Mouse (Mus musculus) heart, embryonic 11.5 days (tissue): Measurements from ENCODE around the gene Coil. TPM values are rescaled to one million over a fixed set of nuclear protein-coding genes. Genes with fewer than 3 reads are reported as not detected.

Source experiments
- ATAC-seq: fragments of 200-750 bp; cut with Nextera tagmentation; replicated peaks from 2 replicates; pipeline ENCODE4 v1.8.0; 2017; ENCODE audit warnings: moderate library complexity; ENCODE audit not compliant: insufficient number of reproducible peaks, low FRiP score, low TSS enrichment
- H3K27ac ChIP-seq: fragments of 300-500 bp; sonication (generic); 2 replicates; pipeline ENCODE4 v1.5.1; 2014; ENCODE audit warnings: mild to moderate bottlenecking, low read depth, low read length
- H3K27me3 ChIP-seq: fragments of 300-500 bp; sonication (generic); 2 replicates; pipeline ENCODE4 v1.6.1; 2014; ENCODE audit warnings: mild to moderate bottlenecking, low read length, mixed read lengths; ENCODE audit not compliant: control insufficient read depth, insufficient read depth
- H3K36me3 ChIP-seq: fragments of 300-500 bp; sonication (generic); 2 replicates; pipeline ENCODE4 v1.6.1; 2014; ENCODE audit warnings: mild to moderate bottlenecking, low read length, moderate library complexity, mixed read lengths; ENCODE audit not compliant: control insufficient read depth, insufficient read depth
- H3K4me1 ChIP-seq: fragments of 300-500 bp; sonication (generic); 2 replicates; pipeline ENCODE4 v1.6.1; 2014; ENCODE audit warnings: low read length; ENCODE audit not compliant: control insufficient read depth, insufficient read depth
- H3K4me2 ChIP-seq: fragments of 300-500 bp; sonication (generic); 2 replicates; pipeline ENCODE4 v1.6.1; 2014; ENCODE audit warnings: mild to moderate bottlenecking, moderate library complexity
- H3K4me3 ChIP-seq: fragments of 300-500 bp; sonication (generic); 2 replicates; pipeline ENCODE4 v1.5.1; 2014; ENCODE audit warnings: low read depth, low read length
- H3K9ac ChIP-seq: fragments of 300-500 bp; sonication (generic); 2 replicates; pipeline ENCODE4 v1.6.1; 2014; ENCODE audit warnings: mild to moderate bottlenecking, low read depth, low read length, moderate library complexity
- H3K9me3 ChIP-seq: fragments of 300-500 bp; sonication (generic); replicated peaks from 2 replicates; pipeline ENCODE4 v1.6.1; 2016; ENCODE audit warnings: low read length; ENCODE audit not compliant: control insufficient read depth
- WGBS: fragments of 180-500 bp; shearing (Covaris S2); extraction: QIAGEN DNeasy Blood & Tissue Kit; methylation state at CpG from one replicate; pipeline ENCODE4 v1.1.7; 2014; ENCODE audit not compliant: insufficient replicate concordance; 5-methylcytosine and 5-hydroxymethylcytosine counted together
- polyA plus RNA-seq: library from polyadenylated mRNA; unstranded; fragments of >200 nt; fragmentation: Nextera tagmentation; extraction: Ambion mirVana; gene quantifications from 2 replicates; pipeline ENCODE4 v1.2.1, GENCODE M21; 2014

Coil gene
- polyA plus RNA-seq, 1 experiment from 2014 or later: 9.0 TPM

DNA sequence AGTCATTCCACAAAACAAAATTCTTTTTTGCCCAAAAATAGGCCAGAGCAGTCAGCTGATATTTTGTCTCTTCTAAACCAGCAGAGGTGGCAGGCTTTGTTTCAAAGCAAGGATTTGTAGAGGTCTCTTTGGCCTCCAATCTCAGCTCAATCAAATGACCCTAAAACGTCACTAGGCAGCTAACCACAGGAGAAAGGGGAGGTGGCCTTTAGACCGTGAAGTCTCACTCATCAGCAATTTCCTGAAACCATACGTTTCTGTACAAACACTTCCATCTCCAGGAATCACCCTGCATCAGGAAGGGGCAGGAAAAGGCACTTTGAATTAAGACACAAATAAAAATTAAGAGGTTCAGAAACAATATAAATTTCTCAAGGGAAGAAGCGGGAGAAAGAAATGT is 15.2 kb upstream of the Coil start:
- Histone ChIP-seq H3K9ac (peak overlapping the region; percentile 52; the same call in 1 of the 2 replicates), H3K4me3 (peak overlapping the region; percentile 50), H3K27ac (no peak overlapping the region), H3K4me1 (no peaks in the 10 kb centered on the region), H3K9me3 (no peaks in the 10 kb centered on the region), H3K4me2 (peak overlapping the region; percentile 63), H3K36me3 (no peaks in the 10 kb centered on the region), H3K27me3 (no peaks in the 10 kb centered on the region)
- WGBS: 0% methylated on average over 4 of the region's 4 CpGs
- ATAC-seq: no peak

DNA sequence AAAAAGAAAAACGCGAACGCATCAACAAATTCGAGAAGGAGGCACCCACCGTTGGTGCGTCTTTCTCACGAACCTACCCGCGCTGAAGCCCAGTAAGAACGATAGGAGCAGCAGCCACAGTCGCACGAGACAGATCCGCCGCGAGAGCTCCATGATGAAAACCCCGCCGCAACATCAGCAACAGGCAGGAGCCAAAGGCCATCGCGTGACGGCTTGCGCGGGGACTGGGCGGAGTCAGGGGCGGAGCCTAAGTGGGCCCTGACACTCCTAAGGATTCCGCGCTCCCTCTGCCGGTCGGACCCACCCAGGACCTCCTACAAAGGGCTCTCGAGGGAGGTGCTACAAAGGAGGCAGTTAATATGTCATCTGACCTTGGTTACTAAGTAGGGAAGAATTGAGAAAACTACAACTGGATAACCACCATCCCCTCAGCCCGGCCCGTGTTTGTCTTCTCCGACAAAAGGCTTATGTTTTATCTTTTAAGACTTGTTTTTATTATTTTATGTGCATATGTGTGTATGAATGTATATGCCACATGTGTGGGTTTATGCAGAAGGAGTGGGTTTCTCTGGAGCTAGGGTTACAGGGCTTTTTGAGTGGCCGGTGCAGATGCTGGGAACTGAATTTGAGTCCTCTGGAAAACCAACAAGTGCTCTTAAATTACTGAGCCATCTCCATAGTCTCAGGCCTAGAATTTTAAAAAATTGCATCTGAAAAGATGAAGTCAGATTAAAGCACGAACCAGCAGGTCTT is 14.7 kb upstream of the Coil start, which contains the start of gene Scpep1:
Gene Scpep1, minus strand, starts transcription at position 249 of the 753 bp plus-strand sequence.
- Histone ChIP-seq H3K4me3 (peak within 1 kb of the TSS; percentile 50), H3K9me3 (no peaks in the 10 kb centered on the region), H3K9ac (peak within 1 kb of the TSS; percentile 52; the same call in 1 of the 2 replicates), H3K36me3 (no peaks in the 10 kb centered on the region), H3K4me2 (peak within 1 kb of the TSS; percentile 63), H3K4me1 (no peaks in the 10 kb centered on the region), H3K27ac (no peak within 1 kb of the TSS), H3K27me3 (no peaks in the 10 kb centered on the region)
- whole genome bisulfite sequencing: 5% methylated on average over 34 of the region's 34 CpGs
- ATAC-seq: peak; percentile 93

DNA sequence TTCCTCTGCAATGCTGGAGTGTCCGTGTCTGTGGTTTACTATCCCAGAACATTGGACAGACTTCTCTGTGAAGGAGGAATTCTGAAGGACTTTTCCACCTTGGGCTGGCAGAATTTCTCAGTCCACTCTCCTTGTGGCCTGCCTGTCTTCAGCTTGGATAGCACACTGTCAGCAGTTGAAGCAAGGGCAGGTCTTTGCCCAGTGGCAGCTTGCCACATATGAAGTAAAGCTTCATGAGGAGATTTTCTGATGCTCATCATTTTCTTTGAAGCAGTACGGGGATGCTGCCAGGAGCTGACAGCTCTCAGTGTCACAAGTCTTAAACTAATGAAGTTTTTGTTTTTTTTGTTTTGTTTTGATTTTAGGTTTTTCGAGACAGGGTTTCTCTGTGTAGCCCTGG is 11.2 kb upstream of the Coil start:
- no peaks in the 10 kb centered on the region for H3K9me3 ChIP-seq
- no peaks in the 10 kb centered on the region for H3K4me1 ChIP-seq
- no peak overlapping the region for H3K27ac ChIP-seq
- ATAC-seq: no peak
- whole genome bisulfite sequencing: 70% methylated on average over 3 of the region's 3 CpGs
- H3K4me2 ChIP-seq: no peak overlapping the region
- H3K27me3 ChIP-seq: no peaks in the 10 kb centered on the region
- H3K4me3 ChIP-seq: no peak overlapping the region
- no peak overlapping the region for H3K9ac ChIP-seq
- no peaks in the 10 kb centered on the region for H3K36me3 ChIP-seq

DNA sequence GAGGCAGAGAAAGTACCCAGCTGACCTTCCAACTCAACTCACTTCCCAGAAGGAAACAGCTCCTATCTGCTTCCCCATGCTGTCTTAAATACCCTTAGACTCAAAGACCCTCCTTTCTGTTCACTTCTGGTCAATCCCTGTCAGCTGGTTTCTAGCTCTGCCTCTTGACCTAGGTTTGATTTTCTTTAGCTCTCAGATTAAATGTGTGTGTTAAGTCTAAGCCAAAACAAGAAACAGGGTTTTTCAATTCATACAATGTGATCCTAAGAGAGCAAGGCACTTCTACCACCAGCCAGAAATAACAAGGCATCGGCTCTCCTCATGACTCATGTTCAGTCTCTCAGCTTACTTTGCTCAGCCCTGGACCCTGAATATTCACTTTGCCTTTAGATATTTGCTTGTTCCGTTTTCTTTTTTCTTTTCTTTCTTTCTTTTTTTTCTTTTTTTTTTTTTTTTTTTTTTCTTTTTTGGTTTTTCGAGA is 3.1 kb upstream of the Coil start, which contains the start of gene Elobl:
Gene Elobl, minus strand, starts transcription at position 51 of the 481 bp plus-strand sequence.
- 87% methylated on average over 2 of the region's 3 CpGs for WGBS
- no peaks in the 10 kb centered on the region for H3K36me3 ChIP-seq
- no peak within 1 kb of the TSS for H3K27ac ChIP-seq
- H3K4me3 ChIP-seq: no peak within 1 kb of the TSS
- no peak within 1 kb of the TSS for H3K9ac ChIP-seq
- no peaks in the 10 kb centered on the region for H3K9me3 ChIP-seq
- no peaks in the 10 kb centered on the region for H3K4me1 ChIP-seq
- H3K4me2 ChIP-seq: no peak within 1 kb of the TSS
- ATAC-seq: no peak
- no peaks in the 10 kb centered on the region for H3K27me3 ChIP-seq

DNA sequence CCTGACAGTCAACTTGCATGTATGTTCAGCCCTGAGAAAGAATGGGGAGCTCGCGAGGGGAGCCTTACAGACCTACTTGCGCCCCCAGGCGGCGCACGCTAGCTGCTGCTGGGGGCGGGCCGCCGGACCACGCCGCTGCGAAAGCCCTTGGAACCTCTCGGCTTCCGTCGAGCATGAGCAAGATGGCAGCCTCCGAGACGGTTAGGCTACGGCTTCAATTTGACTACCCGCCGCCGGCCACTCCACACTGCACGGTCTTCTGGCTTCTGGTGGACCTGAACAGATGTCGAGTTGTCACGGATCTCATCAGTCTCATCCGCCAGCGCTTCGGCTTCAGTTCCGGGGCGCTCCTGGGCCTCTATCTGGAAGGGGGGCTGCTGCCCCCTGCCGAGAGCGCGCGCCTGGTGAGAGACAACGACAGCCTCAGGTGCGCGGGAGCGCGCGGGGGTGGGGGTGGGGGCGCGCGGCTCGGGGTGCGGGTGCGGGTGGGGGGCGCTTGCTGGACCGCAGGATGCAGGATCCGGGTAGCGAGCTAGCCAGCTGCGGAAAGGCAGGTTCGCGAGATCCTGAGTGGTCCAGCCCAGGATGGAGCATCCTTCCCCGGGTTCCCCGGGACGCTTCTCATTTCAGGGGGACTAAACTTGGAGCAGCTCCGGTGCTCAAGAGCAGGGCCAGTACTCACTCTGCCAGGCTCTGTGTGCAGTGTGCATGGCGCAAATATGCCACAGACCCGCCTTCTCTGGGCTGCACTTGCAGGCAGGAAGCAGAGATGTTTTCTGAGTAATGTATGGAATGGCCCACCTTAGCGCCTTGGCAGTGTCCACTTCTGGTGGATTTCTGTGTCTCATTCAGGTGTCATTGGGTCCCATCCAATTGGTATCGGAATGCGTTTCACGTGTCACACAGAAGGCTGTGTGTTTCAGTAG is 4.0 kb downstream of the Coil start:
- no peaks in the 10 kb centered on the region for H3K9me3 ChIP-seq
- peak overlapping the region; percentile 62 for H3K27ac ChIP-seq
- no peaks in the 10 kb centered on the region for H3K27me3 ChIP-seq
- H3K36me3 ChIP-seq: no peaks in the 10 kb centered on the region
- H3K4me3 ChIP-seq: peak overlapping the region; percentile 75
- 1% methylated on average over 62 of the region's 62 CpGs for WGBS
- H3K4me1 ChIP-seq: peaks cover 5% of the 10 kb centered on the region; the same call in 1 of the 2 replicates
- ATAC-seq: peak; percentile 44; the same call in 1 of the 2 replicates
- H3K4me2 ChIP-seq: peak overlapping the region; percentile 81
- H3K9ac ChIP-seq: peak overlapping the region; percentile 84

DNA sequence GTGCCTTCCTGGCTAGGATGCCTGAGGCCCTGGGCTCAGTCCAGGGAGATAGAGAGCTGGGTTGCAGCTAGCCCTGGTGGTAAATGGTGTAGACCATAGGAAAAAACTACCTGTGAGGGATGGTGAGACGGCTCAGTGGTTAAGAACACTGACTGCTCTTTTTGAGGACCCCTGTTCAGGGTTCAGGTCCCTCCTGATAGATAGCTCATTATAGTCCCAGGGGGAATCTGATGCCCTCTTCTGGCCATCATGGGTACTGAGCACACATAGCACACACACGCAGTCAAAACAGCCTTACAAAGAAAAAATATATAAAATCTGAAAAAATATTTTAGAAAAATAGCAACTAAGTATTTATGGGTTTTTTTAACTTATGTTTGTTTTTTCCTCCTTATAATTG is 6.3 kb downstream of the Coil start:
- no peak for ATAC-seq
- Histone ChIP-seq H3K4me2 (no peak overlapping the region), H3K36me3 (no peaks in the 10 kb centered on the region), H3K27ac (no peak overlapping the region), H3K27me3 (no peaks in the 10 kb centered on the region), H3K9ac (no peak overlapping the region), H3K4me1 (peaks cover 5% of the 10 kb centered on the region; the same call in 1 of the 2 replicates), H3K4me3 (no peak overlapping the region), H3K9me3 (no peaks in the 10 kb centered on the region)
- 84% methylated on average over 2 of the region's 2 CpGs for WGBS

DNA sequence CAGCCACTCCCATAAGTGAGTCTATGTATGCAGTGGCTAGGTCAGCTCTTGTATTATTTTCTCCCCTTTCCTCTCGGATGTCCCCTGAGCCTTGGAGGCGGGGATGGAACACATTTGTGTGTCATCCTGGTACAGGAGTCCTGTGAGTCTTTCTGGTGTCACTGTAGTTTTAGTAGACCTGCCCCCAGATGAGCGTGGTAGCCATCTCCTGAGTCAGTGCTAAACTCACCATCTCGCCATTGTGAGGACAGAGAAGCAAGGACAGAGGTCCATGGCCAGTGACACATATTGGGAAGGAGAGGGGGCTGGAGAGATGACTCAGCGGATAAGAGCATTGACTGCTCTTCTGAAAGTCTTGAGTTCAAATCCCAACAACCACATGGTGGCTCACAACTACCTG is 7.1 kb downstream of the Coil start:
- 87% methylated on average over 5 of the region's 5 CpGs for WGBS
- Histone ChIP-seq H3K27me3 (no peaks in the 10 kb centered on the region), H3K4me2 (no peak overlapping the region), H3K9me3 (no peaks in the 10 kb centered on the region), H3K4me3 (no peak overlapping the region), H3K27ac (no peak overlapping the region), H3K9ac (no peak overlapping the region), H3K36me3 (no peaks in the 10 kb centered on the region), H3K4me1 (peaks cover 5% of the 10 kb centered on the region; the same call in 1 of the 2 replicates)
- no peak for ATAC-seq

DNA sequence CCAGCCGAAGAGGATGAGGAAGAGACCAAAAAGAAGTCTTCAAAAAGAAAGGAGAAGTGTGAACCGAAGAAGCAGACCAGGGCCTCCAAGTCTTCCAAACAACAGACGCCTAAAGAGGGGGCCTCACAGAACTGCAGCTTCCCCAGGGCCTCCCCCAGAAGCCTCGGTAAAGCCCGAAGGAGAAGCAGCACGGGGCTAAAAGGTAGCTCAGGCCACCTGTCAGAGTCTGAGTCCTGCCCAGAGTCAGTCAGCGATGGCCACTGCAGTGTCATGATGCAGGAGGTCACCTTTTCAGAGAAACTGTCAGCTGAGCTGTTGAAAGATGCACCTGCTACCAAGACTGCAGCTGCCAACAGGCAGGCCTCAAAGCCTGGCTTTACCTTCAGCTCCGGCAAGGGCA is 11.3 kb downstream of the Coil start:
- Histone ChIP-seq H3K36me3 (no peaks in the 10 kb centered on the region; the same call in 1 of the 2 replicates), H3K4me1 (no peaks in the 10 kb centered on the region), H3K4me2 (no peak overlapping the region), H3K27me3 (no peaks in the 10 kb centered on the region), H3K9ac (no peak overlapping the region; the same call in 1 of the 2 replicates), H3K9me3 (no peaks in the 10 kb centered on the region), H3K4me3 (no peak overlapping the region), H3K27ac (no peak overlapping the region)
- 84% methylated on average over 8 of the region's 8 CpGs for WGBS
- ATAC-seq: no peak
